Mouse (Mus musculus): ENCODE data around the gene Esrrg. TPM values are rescaled to one million over a fixed set of nuclear protein-coding genes. Genes with fewer than 3 reads are reported as not detected.

Gene Esrrg
- total RNA-seq, 2 experiments from 2014 or later: not detected

DNA sequence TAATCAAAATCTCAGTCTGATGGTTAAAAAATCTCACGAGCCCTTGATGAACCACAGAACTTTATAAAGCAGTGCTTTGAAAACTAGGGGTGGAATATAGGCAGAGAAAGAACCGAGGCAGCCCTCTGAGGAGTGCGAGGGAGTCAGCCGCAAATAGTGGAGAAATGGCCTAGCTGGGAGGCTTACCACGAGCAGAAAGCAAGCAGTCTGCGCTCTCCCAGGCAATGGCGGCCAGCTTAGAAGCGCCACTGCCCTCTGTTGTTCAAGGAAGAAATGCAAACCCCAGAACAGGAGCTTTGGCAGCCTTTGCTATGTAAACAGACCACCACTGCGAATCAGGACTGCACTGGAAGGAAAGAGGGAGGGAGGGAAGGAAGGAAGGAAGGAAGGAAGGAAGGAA lies 365.8 kb downstream of the Esrrg start:
- ATAC-seq (ENCODE audit: poor library complexity, severe bottlenecking): no peak

DNA sequence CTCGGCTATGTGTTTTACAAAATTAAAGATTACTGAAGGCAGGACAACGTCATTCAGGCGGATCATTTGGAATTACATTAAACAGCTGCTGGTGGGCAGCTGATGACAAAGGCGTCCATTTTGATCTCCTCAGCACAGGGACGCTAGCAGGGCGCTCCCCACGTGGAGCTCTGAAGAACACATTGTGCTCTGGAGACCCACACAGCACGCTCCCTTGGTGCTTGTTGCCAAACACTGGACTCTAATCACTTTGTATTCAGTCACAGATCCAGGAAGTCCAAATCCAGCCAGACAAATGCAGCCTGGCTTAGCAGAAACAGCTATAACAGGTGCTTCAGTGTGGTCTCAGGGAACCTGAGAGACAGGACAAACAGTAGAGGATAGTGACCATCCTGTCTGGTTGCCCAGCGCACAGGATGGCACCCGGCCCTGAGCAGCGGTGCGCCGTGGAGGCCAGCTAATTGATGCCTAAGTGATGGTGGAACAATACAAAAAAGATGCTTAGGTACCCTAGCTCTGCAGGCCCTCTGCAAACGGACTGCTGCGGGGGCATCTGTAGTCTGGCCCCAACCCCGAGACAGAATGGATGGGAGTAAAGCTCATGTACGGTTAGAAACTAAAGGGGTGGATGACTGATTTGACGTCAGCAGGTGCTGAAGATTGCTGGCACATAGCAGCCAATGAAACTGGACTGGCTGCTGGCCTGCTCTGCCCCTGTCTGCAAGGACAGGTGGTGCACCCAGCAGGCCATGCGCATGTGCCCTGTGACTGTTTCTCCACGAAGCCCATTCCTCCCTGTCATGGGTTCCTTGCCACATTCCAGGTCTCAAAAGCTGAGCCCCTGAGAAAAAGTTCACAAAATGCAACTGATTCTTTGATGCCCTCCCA lies 367.1 kb downstream of the Esrrg start:
- no peak for ATAC-seq (ENCODE audit: poor library complexity, severe bottlenecking)

DNA sequence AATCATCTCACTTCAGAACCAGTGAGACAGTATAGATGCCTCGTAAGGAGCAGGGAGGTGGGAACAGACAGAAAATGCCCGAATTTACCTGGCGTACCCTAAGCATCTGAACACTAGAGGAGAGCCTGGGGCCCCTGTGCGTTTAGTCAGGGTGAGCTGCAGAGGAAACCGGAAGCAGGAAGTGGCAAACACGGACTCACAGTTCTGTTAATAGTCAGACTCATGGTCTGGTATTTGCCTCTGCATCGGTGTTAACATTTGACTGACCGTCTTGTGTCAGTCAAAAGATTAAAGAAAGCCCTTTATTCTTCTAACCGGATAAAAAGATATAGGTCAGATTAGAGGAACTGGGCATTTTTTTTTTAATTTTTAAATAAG lies 367.8 kb downstream of the Esrrg start:
- no peak for ATAC-seq (ENCODE audit: poor library complexity, severe bottlenecking)

GRCm38 (mm10) chr1:187981028-187981427 lies 372.4 kb downstream of the Esrrg start:
- no peak for ATAC-seq (ENCODE audit: poor library complexity, severe bottlenecking)

GRCm38 (mm10) chr1:187983177-187983576 lies 374.6 kb downstream of the Esrrg start:
- no peak for ATAC-seq (ENCODE audit: poor library complexity, severe bottlenecking)

DNA sequence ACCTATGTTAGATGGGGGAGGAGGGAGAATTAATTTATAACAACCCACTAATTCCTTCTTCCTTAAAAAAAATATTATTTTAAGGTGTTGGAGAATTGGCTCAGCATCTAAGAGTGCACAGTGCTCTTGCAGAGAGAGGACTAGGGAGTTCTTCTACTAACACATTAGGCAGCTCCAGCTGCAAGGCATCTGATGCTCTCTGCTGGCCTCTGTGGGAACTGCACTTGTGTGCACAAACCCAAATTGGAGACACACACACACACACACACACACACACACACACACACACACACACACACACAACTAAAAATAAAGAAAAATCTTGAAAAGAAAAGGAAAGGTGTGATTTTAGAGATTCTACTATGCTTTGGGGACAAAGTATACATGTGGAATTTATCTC lies 381.6 kb downstream of the Esrrg start:
- ATAC-seq (ENCODE audit: poor library complexity, severe bottlenecking): no peak

DNA sequence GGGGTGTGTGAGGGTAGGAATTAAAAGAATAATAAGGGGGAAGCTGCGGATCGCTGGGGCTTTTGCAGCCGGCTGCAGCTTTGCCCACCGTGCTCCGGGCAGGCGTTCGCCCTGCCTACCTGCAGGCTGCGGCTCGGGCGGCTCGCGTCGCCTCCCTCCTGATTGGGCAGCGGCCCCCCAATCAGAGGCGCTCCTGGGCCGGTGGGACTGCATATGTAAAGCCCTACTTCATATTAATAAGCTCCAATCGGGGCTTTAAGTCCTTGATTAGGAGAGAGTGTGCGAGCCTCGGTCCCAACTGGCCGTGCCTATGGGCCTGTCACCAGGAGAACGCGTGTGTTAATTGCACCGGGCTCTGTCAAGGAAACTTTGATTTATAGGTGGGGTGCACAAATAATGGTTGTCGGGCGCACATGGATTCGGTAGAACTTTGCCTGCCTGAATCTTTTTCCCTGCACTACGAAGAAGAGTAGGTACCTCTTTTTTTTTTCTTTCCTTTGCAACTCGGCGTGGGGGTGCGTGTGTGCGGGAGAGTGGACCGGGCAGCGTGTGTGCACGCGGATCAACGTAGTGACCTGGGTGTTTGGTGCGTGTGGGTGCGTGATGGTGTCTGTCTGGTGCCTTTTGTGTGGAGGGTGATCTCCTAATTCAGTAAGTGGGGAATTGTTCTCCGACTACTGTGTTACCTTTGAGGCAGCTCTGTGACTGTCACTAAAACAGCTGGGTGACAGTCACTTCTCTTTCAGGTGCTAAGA lies 389.2 kb downstream of the Esrrg start:
- peak; percentile 12; the same call in 1 of the 2 replicates for ATAC-seq (ENCODE audit: poor library complexity, severe bottlenecking)

GRCm38 (mm10) chr1:187999121-187999520 lies 390.5 kb downstream of the Esrrg start:
- no peak for ATAC-seq (ENCODE audit: poor library complexity, severe bottlenecking)

- no peak for ATAC-seq (ENCODE audit: poor library complexity, severe bottlenecking)
Measured at GRCm38 (mm10) chr1:188000189-188000588, 391.6 kb downstream of the Esrrg start.

GRCm38 (mm10) chr1:188006820-188007491 lies 398.4 kb downstream of the Esrrg start:
- ATAC-seq (ENCODE audit: poor library complexity, severe bottlenecking): no peak

DNA sequence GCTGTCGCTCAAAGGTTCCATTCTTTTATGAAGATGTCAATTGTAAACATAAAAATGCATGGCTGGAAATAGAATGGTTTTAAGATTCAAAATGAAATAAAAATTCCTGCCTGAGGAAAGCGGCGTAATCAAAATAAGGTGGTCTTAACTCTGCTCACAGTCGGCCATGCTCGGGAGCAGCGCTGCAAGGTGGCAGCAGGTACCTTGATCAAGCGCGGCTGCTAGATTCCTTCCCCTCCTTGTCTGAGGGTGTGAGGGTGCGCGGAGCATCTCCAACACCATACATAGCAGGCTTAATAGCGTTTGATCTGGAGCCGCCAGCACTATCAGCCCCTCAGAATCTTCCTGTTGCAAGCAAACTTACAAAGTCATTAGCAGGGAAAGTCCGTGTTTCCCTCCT lies 399.9 kb downstream of the Esrrg start:
- ATAC-seq (ENCODE audit: poor library complexity, severe bottlenecking): no peak

- ATAC-seq (ENCODE audit: poor library complexity, severe bottlenecking): no peak
Measured at GRCm38 (mm10) chr1:188009868-188010267, 401.3 kb downstream of the Esrrg start.

GRCm38 (mm10) chr1:188010860-188011259 lies 402.3 kb downstream of the Esrrg start:
- ATAC-seq (ENCODE audit: poor library complexity, severe bottlenecking): no peak

- ATAC-seq (ENCODE audit: poor library complexity, severe bottlenecking): no peak
Measured at GRCm38 (mm10) chr1:188014411-188014810, 405.8 kb downstream of the Esrrg start.

- no peak for ATAC-seq (ENCODE audit: poor library complexity, severe bottlenecking)
Measured at GRCm38 (mm10) chr1:188017956-188018862, 409.6 kb downstream of the Esrrg start.

GRCm38 (mm10) chr1:188029205-188029604 lies 420.6 kb downstream of the Esrrg start:
- ATAC-seq (ENCODE audit: poor library complexity, severe bottlenecking): no peak

GRCm38 (mm10) chr1:188030116-188030515 lies 421.5 kb downstream of the Esrrg start:
- ATAC-seq (ENCODE audit: poor library complexity, severe bottlenecking): no peak

- no peak for ATAC-seq (ENCODE audit: poor library complexity, severe bottlenecking)
Measured at GRCm38 (mm10) chr1:188031276-188031675, 422.7 kb downstream of the Esrrg start.

DNA sequence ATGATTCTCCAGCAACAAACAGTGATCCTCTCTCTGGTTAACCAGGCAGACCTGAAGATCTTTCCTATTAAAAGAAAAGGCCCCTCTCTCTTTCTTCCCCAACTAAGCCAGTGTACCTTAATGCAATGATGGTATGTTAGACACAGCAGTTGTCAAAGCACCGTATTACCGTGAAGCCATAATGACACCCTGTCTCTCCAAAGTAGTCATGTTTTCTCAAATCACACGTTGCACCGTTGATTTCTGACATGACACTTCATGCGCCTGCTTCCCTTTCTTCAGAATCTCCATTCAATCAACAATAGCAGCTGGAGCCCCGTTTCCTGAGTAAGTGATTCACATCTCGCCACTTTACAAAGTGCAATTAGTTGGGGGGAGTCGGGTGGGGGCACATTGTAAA lies 427.4 kb downstream of the Esrrg start:
- no peak for ATAC-seq (ENCODE audit: poor library complexity, severe bottlenecking)

- no peak for ATAC-seq (ENCODE audit: poor library complexity, severe bottlenecking)
Measured at GRCm38 (mm10) chr1:188046691-188047121, 438.1 kb downstream of the Esrrg start.
